Mouse (Mus musculus) lung, postnatal 36 days (tissue): ENCODE measurements at regions not wholly inside any gene's neighbourhood (a gene's known extent, or its start where the extent isn't known, plus 50 kb on each side); places are given as distances from the start of the nearest gene placed in this dataset.

Experiments
- DNase-seq: peaks from one replicate; pipeline ENCODE4 v3.0.0; 2022; ENCODE audit warnings: mixed read lengths

GRCm38 (mm10) chr13:34462206-34462807, 117.3 kb upstream of the Slc22a23 start:
- no peak for DNase-seq

- peak; percentile 56 for DNase-seq
Measured at GRCm38 (mm10) chr13:34460969-34461368, 116.0 kb upstream of the Slc22a23 start.

- DNase-seq, result no peak
Measured at GRCm38 (mm10) chr13:34456051-34456450, 111.1 kb upstream of the Slc22a23 start.

- peak; percentile 36 for DNase-seq
Measured at GRCm38 (mm10) chr13:34446806-34447205, 101.8 kb upstream of the Slc22a23 start.

GRCm38 (mm10) chr13:34446327-34446726, 101.3 kb upstream of the Slc22a23 start:
- no peak for DNase-seq

- no peak for DNase-seq
Measured at GRCm38 (mm10) chr13:34441347-34441746, 96.4 kb upstream of the Slc22a23 start.

- DNase-seq, result no peak
Measured at GRCm38 (mm10) chr13:34427527-34427926, 82.5 kb upstream of the Slc22a23 start.

- DNase-seq, result no peak
Measured at GRCm38 (mm10) chr13:34424921-34425320, 79.9 kb upstream of the Slc22a23 start.

- no peak for DNase-seq
Measured at GRCm38 (mm10) chr13:34421644-34422043, 76.7 kb upstream of the Slc22a23 start.

- DNase-seq, result no peak
Measured at GRCm38 (mm10) chr13:34420341-34421156, 75.6 kb upstream of the Slc22a23 start.

- no peak for DNase-seq
Measured at GRCm38 (mm10) chr13:34419061-34419460, 74.1 kb upstream of the Slc22a23 start.

- DNase-seq, result no peak
Measured at GRCm38 (mm10) chr13:34416603-34417002, 71.6 kb upstream of the Slc22a23 start.

GRCm38 (mm10) chr13:34414533-34414932, 69.6 kb upstream of the Slc22a23 start:
- no peak for DNase-seq

GRCm38 (mm10) chr13:34408669-34409055, 63.7 kb upstream of the Slc22a23 start:
- no peak for DNase-seq

- peak; percentile 43 for DNase-seq
Measured at GRCm38 (mm10) chr13:34408007-34408668, 63.2 kb upstream of the Slc22a23 start.

GRCm38 (mm10) chr13:34406291-34406690, 61.3 kb upstream of the Slc22a23 start:
- DNase-seq, result no peak

- DNase-seq, result no peak
Measured at GRCm38 (mm10) chr13:34402631-34403030, 57.6 kb upstream of the Slc22a23 start.

GRCm38 (mm10) chr13:34401031-34401430, 56.0 kb upstream of the Slc22a23 start:
- DNase-seq, result no peak

- no peak for DNase-seq
Measured at GRCm38 (mm10) chr13:34398847-34399246, 53.9 kb upstream of the Slc22a23 start.

- DNase-seq, result peak; percentile 61
Measured at GRCm38 (mm10) chr13:34398061-34398787, 53.2 kb upstream of the Slc22a23 start.

- DNase-seq, result no peak
Measured at GRCm38 (mm10) chr13:34395504-34395903, 50.5 kb upstream of the Slc22a23 start.

- no peak for DNase-seq
Measured at GRCm38 (mm10) chr13:34395010-34395409, 50.0 kb upstream of the Slc22a23 start.
